8 mouse cellular contexts compared by ENCODE assay signal in genomic region chr7:25358721-25359206, GRCm38 (mm10). TPM values are rescaled to one million over a fixed set of nuclear protein-coding genes. Genes with fewer than 3 reads are reported as not detected.
A peak's percentile ranks its signal among the peaks of the same experiment; 100 is the strongest.
DNase-seq lines count a peak whose midpoint lies in the region; ATAC-seq lines count a peak whose summit lies in the region.

No protein-coding gene starts in this region.

- 74% methylated on average over 19 of the region's 19 CpGs for WGBS in heart, embryonic 13.5 days
- WGBS in forebrain, embryonic 13.5 days = 66% methylated on average over 19 of the region's 19 CpGs
- WGBS in midbrain, embryonic 11.5 days = 80% methylated on average over 19 of the region's 19 CpGs

- no peaks in the 10 kb centered on the region for H3K9me3 ChIP-seq in heart, embryonic 13.5 days
- no peaks in the 10 kb centered on the region for H3K9me3 ChIP-seq in forebrain, embryonic 13.5 days (replicated peaks)
- H3K9me3 ChIP-seq in midbrain, embryonic 11.5 days (ENCODE audit: control insufficient read depth, low read length) = no peaks in the 10 kb centered on the region

- no peak for DNase-seq in heart, postnatal 36 days
- peak; percentile 95 for DNase-seq in Muller cell, postnatal 12 days (ENCODE audit: inconsistent ontology term)
- DNase-seq in midbrain, embryonic 11.5 days (ENCODE audit: low spot score, missing footprints) = no peak
- DNase-seq in frontal cortex, postnatal 25 days (ENCODE audit: low spot score in 2 of 2) = no peak
- no peak for DNase-seq in adrenal gland, adult 2 months

- H3K27ac ChIP-seq in heart, embryonic 13.5 days (replicated peaks) = peak overlapping the region; percentile 48; the same call in 1 of the 2 replicates
- H3K27ac ChIP-seq in forebrain, embryonic 13.5 days = 0 out of 2 replicates have a peak overlapping the region, but pooled peaks have one; percentile 10
- H3K27ac ChIP-seq in midbrain, embryonic 11.5 days (ENCODE audit: low read depth, low read length) = no peak overlapping the region

- ATAC-seq in heart, embryonic 13.5 days (ENCODE audit: extremely low read depth, insufficient number of reproducible peaks, low FRiP score, low TSS enrichment) = peak; percentile 26; the same call in 1 of the 2 replicates
- peak; percentile 64; the same call in 1 of the 2 replicates for ATAC-seq in forebrain, embryonic 13.5 days
- peak; percentile 49; the same call in 1 of the 2 replicates for ATAC-seq in midbrain, embryonic 11.5 days (ENCODE audit: low FRiP score)
- no peak for ATAC-seq in megakaryocyte progenitor cell, adult 5-6 weeks (replicated peaks; ENCODE audit: poor library complexity)

- H3K4me3 ChIP-seq in heart, embryonic 13.5 days = no peak overlapping the region
- H3K4me3 ChIP-seq in forebrain, embryonic 13.5 days = no peak overlapping the region
- H3K4me3 ChIP-seq in midbrain, embryonic 11.5 days (ENCODE audit: low read depth, low read length) = no peak overlapping the region

- H3K4me2 ChIP-seq in heart, embryonic 13.5 days = peak overlapping the region; percentile 22; the same call in 1 of the 2 replicates
- H3K4me2 ChIP-seq in forebrain, embryonic 13.5 days = no peak overlapping the region
- H3K4me2 ChIP-seq in midbrain, embryonic 11.5 days = no peak overlapping the region

- H3K36me3 ChIP-seq in heart, embryonic 13.5 days = peaks cover 82% of the 10 kb centered on the region
- peaks cover 97% of the 10 kb centered on the region for H3K36me3 ChIP-seq in forebrain, embryonic 13.5 days (ENCODE audit: poor library complexity, severe bottlenecking)
- peaks cover 5% of the 10 kb centered on the region for H3K36me3 ChIP-seq in midbrain, embryonic 11.5 days (ENCODE audit: control insufficient read depth, insufficient read depth, low read length)

- H3K9ac ChIP-seq in heart, embryonic 13.5 days = peak overlapping the region; percentile 33
- H3K9ac ChIP-seq in forebrain, embryonic 13.5 days = no peak overlapping the region
- H3K9ac ChIP-seq in midbrain, embryonic 11.5 days (ENCODE audit: low read length) = no peak overlapping the region

- no peaks in the 10 kb centered on the region for H3K27me3 ChIP-seq in heart, embryonic 13.5 days (replicated peaks)
- no peaks in the 10 kb centered on the region for H3K27me3 ChIP-seq in forebrain, embryonic 13.5 days
- H3K27me3 ChIP-seq in midbrain, embryonic 11.5 days (ENCODE audit: control insufficient read depth, insufficient read depth, low read length) = no peaks in the 10 kb centered on the region

- peaks cover 10% of the 10 kb centered on the region for H3K4me1 ChIP-seq in heart, embryonic 13.5 days
- H3K4me1 ChIP-seq in forebrain, embryonic 13.5 days = 0 out of 2 replicates have a peak, but pooled peaks cover 10% of the 10 kb centered on the region
- no peaks in the 10 kb centered on the region for H3K4me1 ChIP-seq in midbrain, embryonic 11.5 days (ENCODE audit: control insufficient read depth, insufficient read depth, low read length)

- intact Hi-C loops in heart, postnatal 36 days (cut with DNase I) = no loop called here

RNA-seq across cellular contexts. Expression of gene Cnfn, which starts 10.8 kb away (rescaled TPM):
- not detected in 2 replicates for polyA plus RNA-seq in heart, embryonic 13.5 days (2015; fragmentation: Nextera tagmentation; extraction: Ambion mirVana)
- not detected for total RNA-seq in heart, postnatal 36 days (2021)
- polyA plus RNA-seq in forebrain, embryonic 13.5 days (2015; fragmentation: Nextera tagmentation; extraction: Ambion mirVana) = not detected in 2 replicates
- not detected in 2 replicates for polyA plus RNA-seq in midbrain, embryonic 11.5 days (2014; fragmentation: Nextera tagmentation; extraction: Ambion mirVana)
- not detected for total RNA-seq in adrenal gland, adult 2 months (2021)
- 1.8 TPM in 1 of 2 replicates, not detected in the other for polyA plus RNA-seq in adrenal gland, adult 2 months (2012; rRNA removed)
- total RNA-seq in megakaryocyte progenitor cell, adult 5-6 weeks (2015) = not detected in 2 replicates
- not detected in 2 replicates for total RNA-seq in megakaryocyte progenitor cell, adult 5-6 weeks (2017)

RNA-seq across cellular contexts. Expression of gene Lipe, which starts 39.7 kb away (rescaled TPM):
- 5.7 and 6.9 TPM in 2 replicates for polyA plus RNA-seq in heart, embryonic 13.5 days (2015; fragmentation: Nextera tagmentation; extraction: Ambion mirVana)
- total RNA-seq in heart, postnatal 36 days (2021) = 10 to 100 TPM; 53.3 to 57.8 TPM
- polyA plus RNA-seq in forebrain, embryonic 13.5 days (2015; fragmentation: Nextera tagmentation; extraction: Ambion mirVana) = 10.6 and 11.9 TPM in 2 replicates
- 1.7 and 2.3 TPM in 2 replicates for polyA plus RNA-seq in midbrain, embryonic 11.5 days (2014; fragmentation: Nextera tagmentation; extraction: Ambion mirVana)
- total RNA-seq in adrenal gland, adult 2 months (2021) = 100 to 1,000 TPM; 372 to 462 TPM
- polyA plus RNA-seq in adrenal gland, adult 2 months (2012; rRNA removed) = 471 and 632 TPM in 2 replicates
- 8.3 and 9.8 TPM in 2 replicates for total RNA-seq in megakaryocyte progenitor cell, adult 5-6 weeks (2015)
- total RNA-seq in megakaryocyte progenitor cell, adult 5-6 weeks (2017) = 7.2 and 7.4 TPM in 2 replicates

RNA-seq across cellular contexts. Expression of gene Megf8, which starts 41.8 kb away (rescaled TPM):
- 7.0 and 7.5 TPM in 2 replicates for polyA plus RNA-seq in heart, embryonic 13.5 days (2015; fragmentation: Nextera tagmentation; extraction: Ambion mirVana)
- total RNA-seq in heart, postnatal 36 days (2021) = 10 to 100 TPM; 30.4 to 31.1 TPM
- polyA plus RNA-seq in forebrain, embryonic 13.5 days (2015; fragmentation: Nextera tagmentation; extraction: Ambion mirVana) = 14.2 and 16.6 TPM in 2 replicates
- polyA plus RNA-seq in midbrain, embryonic 11.5 days (2014; fragmentation: Nextera tagmentation; extraction: Ambion mirVana) = 9.1 and 10.3 TPM in 2 replicates
- total RNA-seq in adrenal gland, adult 2 months (2021) = 10 to 100 TPM; 37.1 to 41.5 TPM
- polyA plus RNA-seq in adrenal gland, adult 2 months (2012; rRNA removed) = 102 and 106 TPM in 2 replicates
- total RNA-seq in megakaryocyte progenitor cell, adult 5-6 weeks (2015) = 2.2 and 2.5 TPM in 2 replicates
- 3.5 and 3.9 TPM in 2 replicates for total RNA-seq in megakaryocyte progenitor cell, adult 5-6 weeks (2017)

RNA-seq across cellular contexts. Expression of gene Tmem145, which starts 52.9 kb away (rescaled TPM):
- polyA plus RNA-seq in heart, embryonic 13.5 days (2015; fragmentation: Nextera tagmentation; extraction: Ambion mirVana) = 0.11 and 0.34 TPM in 2 replicates
- not detected for total RNA-seq in heart, postnatal 36 days (2021)
- polyA plus RNA-seq in forebrain, embryonic 13.5 days (2015; fragmentation: Nextera tagmentation; extraction: Ambion mirVana) = 14.1 and 16.4 TPM in 2 replicates
- 7.2 and 7.7 TPM in 2 replicates for polyA plus RNA-seq in midbrain, embryonic 11.5 days (2014; fragmentation: Nextera tagmentation; extraction: Ambion mirVana)
- total RNA-seq in adrenal gland, adult 2 months (2021) = 1 to 10 TPM; 1.9 to 2.2 TPM
- polyA plus RNA-seq in adrenal gland, adult 2 months (2012; rRNA removed) = 8.3 and 9.3 TPM in 2 replicates
- total RNA-seq in megakaryocyte progenitor cell, adult 5-6 weeks (2015) = not detected in 2 replicates
- total RNA-seq in megakaryocyte progenitor cell, adult 5-6 weeks (2017) = not detected in 2 replicates

RNA-seq across cellular contexts. Expression of gene Cxcl17, which starts 53.9 kb away (rescaled TPM):
- 0.27 and 0.40 TPM in 2 replicates for polyA plus RNA-seq in heart, embryonic 13.5 days (2015; fragmentation: Nextera tagmentation; extraction: Ambion mirVana)
- total RNA-seq in heart, postnatal 36 days (2021) = not detected
- polyA plus RNA-seq in forebrain, embryonic 13.5 days (2015; fragmentation: Nextera tagmentation; extraction: Ambion mirVana) = 0.40 and 0.45 TPM in 2 replicates
- 0.18 and 0.22 TPM in 2 replicates for polyA plus RNA-seq in midbrain, embryonic 11.5 days (2014; fragmentation: Nextera tagmentation; extraction: Ambion mirVana)
- not detected for total RNA-seq in adrenal gland, adult 2 months (2021)
- not detected in 2 replicates for polyA plus RNA-seq in adrenal gland, adult 2 months (2012; rRNA removed)
- total RNA-seq in megakaryocyte progenitor cell, adult 5-6 weeks (2015) = not detected in 2 replicates
- total RNA-seq in megakaryocyte progenitor cell, adult 5-6 weeks (2017) = not detected in 2 replicates

Comparison
In these comparisons a context has a peak if more than half of its experiments do, and no peak if none do; other contexts are left out.
1. RNA of gene Lipe, which starts 39.7 kb away (polyA plus RNA-seq): 471 to 632 TPM in adrenal gland, adult 2 months; 10.6 to 11.9 TPM in forebrain, embryonic 13.5 days, 5.7 to 6.9 TPM in heart, embryonic 13.5 days and 1.7 to 2.3 TPM in midbrain, embryonic 11.5 days; every median in the first group is over 10 times any median in the second.